Mouse (Mus musculus): ENCODE measurements around the gene Nos1ap. TPM values are rescaled to one million over a fixed set of nuclear protein-coding genes. Genes with fewer than 3 reads are reported as not detected.

Nos1ap gene
- polyA plus RNA-seq, 1 experiment from 2014 or later = 16.3 TPM

- no peak for TF ChIP-seq CTCF (IDR thresholded peaks at IDR 0.05; ENCODE audit: low read depth)
- 58% methylated on average over 12 of the region's 12 CpGs for whole genome bisulfite sequencing
- H3K4me1 ChIP-seq (replicated peaks; ENCODE audit: insufficient read depth, low read length) = peaks cover 14% of the 10 kb centered on the region; the same call in 1 of the 2 replicates
- H3K27ac ChIP-seq = no peak overlapping the region
- no peak overlapping the region for H3K4me2 ChIP-seq (ENCODE audit: low read length)
- no peak overlapping the region for H3K4me3 ChIP-seq (replicated peaks; ENCODE audit: low read depth, low read length)
- no peak overlapping the region for H3K9ac ChIP-seq (ENCODE audit: low read depth, low read length)
- DNase-seq (ENCODE audit: low spot score) (peak; percentile 27), ATAC-seq (replicated peaks; ENCODE audit: low FRiP score, low read depth) (peak; percentile 61; the same call in 1 of the 2 replicates)
- H3K36me3 ChIP-seq (ENCODE audit: insufficient read depth, low read length) = no peaks in the 10 kb centered on the region
- H3K9me3 ChIP-seq (replicated peaks; ENCODE audit: low read length) = no peaks in the 10 kb centered on the region
- no peaks in the 10 kb centered on the region for H3K27me3 ChIP-seq (ENCODE audit: insufficient read depth, low read length)
Observed at GRCm38 (mm10) chr1:170514226-170514625, 75.4 kb downstream of the Nos1ap start.

- TF ChIP-seq CTCF (IDR thresholded peaks at IDR 0.05; ENCODE audit: low read depth) = no peak
- H3K27me3 ChIP-seq (ENCODE audit: insufficient read depth, low read length) = no peaks in the 10 kb centered on the region
- DNase-seq (ENCODE audit: low spot score) (no peak), ATAC-seq (replicated peaks; ENCODE audit: low FRiP score, low read depth) (no peak)
- no peak overlapping the region for H3K9ac ChIP-seq (ENCODE audit: low read depth, low read length)
- no peaks in the 10 kb centered on the region for H3K36me3 ChIP-seq (ENCODE audit: insufficient read depth, low read length)
- H3K9me3 ChIP-seq (replicated peaks; ENCODE audit: low read length) = no peaks in the 10 kb centered on the region
- H3K27ac ChIP-seq = no peak overlapping the region
- peaks cover 14% of the 10 kb centered on the region; the same call in 1 of the 2 replicates for H3K4me1 ChIP-seq (replicated peaks; ENCODE audit: insufficient read depth, low read length)
- no peak overlapping the region for H3K4me3 ChIP-seq (replicated peaks; ENCODE audit: low read depth, low read length)
- 55% methylated on average over 3 of the region's 3 CpGs for WGBS
- H3K4me2 ChIP-seq (ENCODE audit: low read length) = no peak overlapping the region
Observed at GRCm38 (mm10) chr1:170512429-170513097, 77.1 kb downstream of the Nos1ap start.

- 75% methylated on average over 3 of the region's 3 CpGs for WGBS
- peaks cover 14% of the 10 kb centered on the region; the same call in 1 of the 2 replicates for H3K4me1 ChIP-seq (replicated peaks; ENCODE audit: insufficient read depth, low read length)
Observed at GRCm38 (mm10) chr1:170510595-170511240, 78.9 kb downstream of the Nos1ap start.

GRCm38 (mm10) chr1:170506309-170506708, 83.4 kb downstream of the Nos1ap start:
- Histone ChIP-seq H3K27me3 (ENCODE audit: insufficient read depth, low read length) (no peaks in the 10 kb centered on the region), H3K36me3 (ENCODE audit: insufficient read depth, low read length) (no peaks in the 10 kb centered on the region), H3K9me3 (replicated peaks; ENCODE audit: low read length) (no peaks in the 10 kb centered on the region), H3K27ac (no peak overlapping the region), H3K4me2 (ENCODE audit: low read length) (no peak overlapping the region), H3K4me3 (replicated peaks; ENCODE audit: low read depth, low read length) (no peak overlapping the region), H3K4me1 (replicated peaks; ENCODE audit: insufficient read depth, low read length) (no peaks in the 10 kb centered on the region), H3K9ac (ENCODE audit: low read depth, low read length) (no peak overlapping the region)
- WGBS = 57% methylated on average over 6 of the region's 6 CpGs
- TF ChIP-seq CTCF (IDR thresholded peaks at IDR 0.05; ENCODE audit: low read depth) = no peak
- ATAC-seq (replicated peaks; ENCODE audit: low FRiP score, low read depth) (no peak), DNase-seq (ENCODE audit: low spot score) (no peak)

More at GRCm38 (mm10) chr1:170510595-170511240, 78.9 kb downstream of the Nos1ap start:
- ATAC-seq (replicated peaks; ENCODE audit: low FRiP score, low read depth) (no peak), DNase-seq (ENCODE audit: low spot score) (no peak)
- Histone ChIP-seq H3K27me3 (ENCODE audit: insufficient read depth, low read length) (no peaks in the 10 kb centered on the region), H3K27ac (no peak overlapping the region), H3K4me3 (replicated peaks; ENCODE audit: low read depth, low read length) (no peak overlapping the region), H3K4me2 (ENCODE audit: low read length) (no peak overlapping the region), H3K9me3 (replicated peaks; ENCODE audit: low read length) (no peaks in the 10 kb centered on the region), H3K36me3 (ENCODE audit: insufficient read depth, low read length) (no peaks in the 10 kb centered on the region), H3K9ac (ENCODE audit: low read depth, low read length) (no peak overlapping the region)
- TF ChIP-seq CTCF (IDR thresholded peaks at IDR 0.05; ENCODE audit: low read depth) = no peak

- no peak overlapping the region for H3K9ac ChIP-seq (ENCODE audit: low read depth, low read length)
- no peaks in the 10 kb centered on the region for H3K4me1 ChIP-seq (replicated peaks; ENCODE audit: insufficient read depth, low read length)
- no peak for TF ChIP-seq CTCF (IDR thresholded peaks at IDR 0.05; ENCODE audit: low read depth)
- no peak overlapping the region for H3K4me2 ChIP-seq (ENCODE audit: low read length)
- no peaks in the 10 kb centered on the region for H3K36me3 ChIP-seq (ENCODE audit: insufficient read depth, low read length)
- H3K4me3 ChIP-seq (replicated peaks; ENCODE audit: low read depth, low read length) = no peak overlapping the region
- WGBS = 50% methylated on average over 3 of the region's 3 CpGs
- no peaks in the 10 kb centered on the region for H3K27me3 ChIP-seq (ENCODE audit: insufficient read depth, low read length)
- no peaks in the 10 kb centered on the region for H3K9me3 ChIP-seq (replicated peaks; ENCODE audit: low read length)
- DNase-seq (ENCODE audit: low spot score) (no peak), ATAC-seq (replicated peaks; ENCODE audit: low FRiP score, low read depth) (no peak)
- H3K27ac ChIP-seq = no peak overlapping the region
Observed at GRCm38 (mm10) chr1:170505107-170505506, 84.6 kb downstream of the Nos1ap start.

GRCm38 (mm10) chr1:170504378-170504777, 85.3 kb downstream of the Nos1ap start:
- no peak overlapping the region for H3K4me3 ChIP-seq (replicated peaks; ENCODE audit: low read depth, low read length)
- no peaks in the 10 kb centered on the region for H3K27me3 ChIP-seq (ENCODE audit: insufficient read depth, low read length)
- no peak for TF ChIP-seq CTCF (IDR thresholded peaks at IDR 0.05; ENCODE audit: low read depth)
- H3K9me3 ChIP-seq (replicated peaks; ENCODE audit: low read length) = no peaks in the 10 kb centered on the region
- DNase-seq (ENCODE audit: low spot score) (no peak), ATAC-seq (replicated peaks; ENCODE audit: low FRiP score, low read depth) (no peak)
- H3K27ac ChIP-seq = no peak overlapping the region
- no peaks in the 10 kb centered on the region for H3K36me3 ChIP-seq (ENCODE audit: insufficient read depth, low read length)
- no peaks in the 10 kb centered on the region for H3K4me1 ChIP-seq (replicated peaks; ENCODE audit: insufficient read depth, low read length)
- WGBS = 85% methylated on average over 4 of the region's 4 CpGs
- no peak overlapping the region for H3K4me2 ChIP-seq (ENCODE audit: low read length)
- H3K9ac ChIP-seq (ENCODE audit: low read depth, low read length) = no peak overlapping the region
